Mouse (Mus musculus): ENCODE results near the gene Asb6. TPM values are rescaled to one million over a fixed set of nuclear protein-coding genes. Genes with fewer than 3 reads are reported as not detected.

Asb6 gene
- polyA plus RNA-seq, 1 experiment from 2014 or later = 32.3 TPM

DNA sequence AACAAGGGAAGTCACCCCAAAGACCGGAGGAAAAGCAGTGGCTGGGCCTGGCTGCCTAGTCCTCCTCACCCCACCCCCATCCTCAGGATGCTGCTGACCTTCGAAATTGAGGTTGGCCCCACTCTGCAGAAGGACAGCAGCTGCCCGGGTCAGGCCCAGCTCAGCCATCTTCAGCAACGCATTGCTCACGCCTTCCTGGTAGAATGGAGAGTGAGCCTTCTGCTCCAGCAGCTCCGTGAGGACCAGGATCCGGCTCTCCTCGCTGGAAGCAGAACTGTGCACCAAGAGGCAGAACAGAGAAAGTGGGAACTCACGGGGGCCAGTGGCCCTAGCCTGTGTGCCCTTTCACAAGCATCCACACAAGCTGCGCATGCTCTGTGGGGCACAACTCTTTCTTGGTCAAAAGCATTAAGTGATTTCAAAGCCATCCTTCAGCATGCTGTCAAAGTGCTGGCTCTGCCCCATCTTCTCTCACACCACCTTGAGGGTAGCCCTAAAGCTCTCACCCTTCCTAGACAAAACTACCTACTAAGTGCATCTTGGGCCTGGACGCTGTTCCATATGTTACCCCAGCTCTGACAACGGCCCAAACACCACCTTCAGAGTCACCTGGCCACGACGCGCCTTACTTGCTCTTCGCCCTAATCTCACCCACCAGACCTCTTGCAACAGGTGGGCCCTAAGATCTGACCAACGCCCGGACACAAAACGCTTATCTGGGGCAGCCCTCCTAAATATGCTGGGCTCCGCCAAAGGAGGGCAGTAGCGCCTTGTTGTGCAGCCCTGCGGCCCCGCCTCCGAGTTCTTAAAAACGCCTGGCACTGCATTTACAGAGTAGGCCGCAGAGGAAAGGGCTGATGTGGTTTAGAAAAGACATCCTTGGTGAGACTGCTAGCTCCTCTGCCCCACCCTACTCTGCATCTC lies 3.0 kb downstream of the Asb6 start:
- peaks cover 13% of the 10 kb centered on the region for H3K4me1 ChIP-seq (ENCODE audit: control insufficient read depth, insufficient read depth, low read length)
- H3K9me3 ChIP-seq (ENCODE audit: control insufficient read depth, low read length) = no peaks in the 10 kb centered on the region
- peak; percentile 54 for DNase-seq (ENCODE audit: low spot score)
- H3K9ac ChIP-seq (ENCODE audit: low read length) = peak overlapping the region; percentile 91
- 37% methylated on average over 26 of the region's 26 CpGs for WGBS
- no peaks in the 10 kb centered on the region for H3K27me3 ChIP-seq (ENCODE audit: control insufficient read depth, insufficient read depth, low read length)
- no peak for ATAC-seq (ENCODE audit: insufficient read depth, low FRiP score, low TSS enrichment)
- peaks cover 25% of the 10 kb centered on the region for H3K36me3 ChIP-seq (ENCODE audit: control insufficient read depth, insufficient read depth, low read length)
- peak overlapping the region; percentile 49; the same call in 1 of the 2 replicates for H3K27ac ChIP-seq (ENCODE audit: low read depth, low read length)
- peak overlapping the region; percentile 83 for H3K4me2 ChIP-seq (ENCODE audit: low read depth)
- peak overlapping the region; percentile 99 for H3K4me3 ChIP-seq (ENCODE audit: low read depth, low read length)

DNA sequence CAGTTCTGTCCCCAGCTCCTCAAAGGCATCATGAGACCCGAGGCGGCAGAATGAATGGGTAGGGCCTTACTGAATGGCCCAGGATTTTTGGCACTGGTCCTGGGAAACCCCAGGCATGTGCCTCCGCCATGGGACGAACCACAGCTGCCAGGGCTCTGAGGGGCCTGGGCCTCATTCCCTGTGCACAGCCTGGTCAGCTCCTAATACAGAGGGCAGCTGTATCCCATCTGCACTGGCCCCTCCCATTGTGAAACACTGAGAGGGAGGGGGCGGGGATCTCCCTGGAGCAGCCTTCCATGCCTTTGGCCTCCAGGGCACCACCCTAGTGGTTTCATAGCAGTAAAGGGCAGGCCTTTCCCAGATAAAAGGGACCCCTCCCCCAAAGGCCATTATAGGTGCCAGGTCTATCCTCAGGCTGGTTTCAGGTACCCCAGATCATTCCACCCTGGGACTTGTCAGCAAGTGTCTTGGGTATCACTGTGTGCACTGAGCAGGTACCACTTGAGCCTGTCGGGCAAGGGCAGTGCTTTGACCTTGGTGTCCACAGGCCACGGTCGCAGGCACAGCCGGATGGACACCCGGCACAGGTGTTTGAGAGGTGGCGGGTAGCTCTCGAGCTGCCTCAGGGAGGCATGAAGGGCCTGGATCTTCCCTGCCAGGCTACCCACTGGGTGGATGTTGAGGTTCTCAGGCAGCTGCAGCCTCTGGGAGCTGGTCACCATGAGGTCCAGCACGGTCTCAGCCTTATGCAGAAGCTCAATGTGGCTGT lies 6.6 kb downstream of the Asb6 start:
- 83% methylated on average over 13 of the region's 13 CpGs for WGBS
- no peaks in the 10 kb centered on the region for H3K27me3 ChIP-seq (ENCODE audit: control insufficient read depth, insufficient read depth, low read length)
- H3K9ac ChIP-seq (ENCODE audit: low read length) = no peak overlapping the region
- peaks cover 40% of the 10 kb centered on the region for H3K36me3 ChIP-seq (ENCODE audit: control insufficient read depth, insufficient read depth, low read length)
- no peak overlapping the region for H3K4me2 ChIP-seq (ENCODE audit: low read depth)
- H3K4me1 ChIP-seq (ENCODE audit: control insufficient read depth, insufficient read depth, low read length) = peaks cover 13% of the 10 kb centered on the region
- ATAC-seq (ENCODE audit: insufficient read depth, low FRiP score, low TSS enrichment) (no peak), DNase-seq (ENCODE audit: low spot score) (no peak)
- H3K27ac ChIP-seq (ENCODE audit: low read depth, low read length) = no peak overlapping the region
- no peak overlapping the region for H3K4me3 ChIP-seq (ENCODE audit: low read depth, low read length)
- H3K9me3 ChIP-seq (ENCODE audit: control insufficient read depth, low read length) = 0 out of 2 replicates have a peak, but pooled peaks cover 4% of the 10 kb centered on the region

DNA sequence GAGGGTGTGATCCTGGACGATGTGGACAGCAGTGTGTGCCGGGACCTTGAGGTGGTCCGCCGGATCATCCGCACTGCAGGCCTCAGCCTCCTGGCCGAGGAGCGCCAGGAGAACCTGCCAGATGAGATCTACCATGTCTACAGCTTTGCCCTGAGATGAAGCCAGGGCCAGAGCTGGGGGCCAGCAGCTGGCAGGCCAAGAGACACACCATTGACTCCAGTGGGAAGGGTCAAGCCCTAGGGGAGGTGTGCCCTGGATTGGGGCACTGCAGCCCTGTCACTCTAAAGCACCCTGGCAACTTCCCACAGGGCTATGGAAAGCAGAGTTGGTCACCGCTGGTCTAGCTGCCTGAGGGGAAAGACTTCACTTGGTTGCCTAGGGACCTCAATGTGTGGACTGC lies 7.7 kb downstream of the Asb6 start:
- Histone ChIP-seq H3K36me3 (ENCODE audit: control insufficient read depth, insufficient read depth, low read length) (peaks cover 40% of the 10 kb centered on the region), H3K27me3 (ENCODE audit: control insufficient read depth, insufficient read depth, low read length) (no peaks in the 10 kb centered on the region), H3K27ac (ENCODE audit: low read depth, low read length) (no peak overlapping the region), H3K4me3 (ENCODE audit: low read depth, low read length) (no peak overlapping the region), H3K4me1 (ENCODE audit: control insufficient read depth, insufficient read depth, low read length) (peaks cover 11% of the 10 kb centered on the region), H3K9me3 (ENCODE audit: control insufficient read depth, low read length) (0 out of 2 replicates have a peak, but pooled peaks cover 4% of the 10 kb centered on the region), H3K9ac (ENCODE audit: low read length) (no peak overlapping the region), H3K4me2 (ENCODE audit: low read depth) (no peak overlapping the region)
- WGBS = 95% methylated on average over 8 of the region's 8 CpGs
- no peak for ATAC-seq (ENCODE audit: insufficient read depth, low FRiP score, low TSS enrichment)
- no peak for DNase-seq (ENCODE audit: low spot score)

DNA sequence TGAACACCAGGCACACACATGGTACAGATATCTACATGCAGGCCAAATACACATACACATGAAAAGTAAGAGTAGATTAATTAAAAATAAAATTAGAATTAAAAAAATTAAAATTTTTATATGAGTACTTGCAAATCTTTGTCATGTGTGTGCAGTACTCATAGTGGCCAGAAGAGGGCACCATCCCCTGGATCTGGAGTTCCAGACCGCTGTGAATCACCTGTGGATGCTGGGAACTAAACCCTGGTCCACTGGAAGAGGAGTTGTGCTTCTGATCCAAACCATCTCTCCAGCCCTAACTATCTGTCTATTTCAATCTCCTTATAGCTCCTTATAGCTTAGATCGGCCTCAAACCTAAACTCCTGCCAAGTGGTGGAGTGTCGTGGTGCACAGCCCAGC lies 9.1 kb downstream of the Asb6 start:
- whole genome bisulfite sequencing = 96% methylated on average over 3 of the region's 3 CpGs
- ATAC-seq (ENCODE audit: insufficient read depth, low FRiP score, low TSS enrichment) (no peak), DNase-seq (ENCODE audit: low spot score) (no peak)
- H3K36me3 ChIP-seq (ENCODE audit: control insufficient read depth, insufficient read depth, low read length) = peaks cover 42% of the 10 kb centered on the region
- H3K27me3 ChIP-seq (ENCODE audit: control insufficient read depth, insufficient read depth, low read length) = no peaks in the 10 kb centered on the region
- no peak overlapping the region for H3K4me3 ChIP-seq (ENCODE audit: low read depth, low read length)
- 0 out of 2 replicates have a peak, but pooled peaks cover 4% of the 10 kb centered on the region for H3K9me3 ChIP-seq (ENCODE audit: control insufficient read depth, low read length)
- H3K27ac ChIP-seq (ENCODE audit: low read depth, low read length) = no peak overlapping the region
- no peaks in the 10 kb centered on the region for H3K4me1 ChIP-seq (ENCODE audit: control insufficient read depth, insufficient read depth, low read length)
- no peak overlapping the region for H3K4me2 ChIP-seq (ENCODE audit: low read depth)
- no peak overlapping the region for H3K9ac ChIP-seq (ENCODE audit: low read length)

DNA sequence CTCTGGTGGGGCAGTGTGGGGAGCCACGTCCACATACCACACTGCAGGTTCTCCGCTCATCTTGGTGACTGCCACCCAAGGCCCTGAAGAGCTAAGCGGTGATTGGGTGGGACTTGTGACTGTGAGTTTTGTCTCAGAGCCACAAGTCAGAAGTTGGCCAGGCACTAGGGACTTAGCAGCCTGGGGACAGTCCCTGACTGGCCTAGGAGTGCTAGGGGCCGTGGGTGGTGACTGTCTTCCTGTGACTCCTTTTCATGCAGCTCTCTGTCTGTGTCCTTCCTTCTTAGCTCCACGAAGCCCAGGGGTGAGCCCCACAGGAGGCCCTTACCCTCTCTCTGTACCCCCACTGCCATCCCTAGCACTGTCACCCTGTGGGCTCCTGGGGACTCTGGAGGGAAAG lies 10.3 kb downstream of the Asb6 start:
- Histone ChIP-seq H3K4me3 (ENCODE audit: low read depth, low read length) (no peak overlapping the region), H3K27ac (ENCODE audit: low read depth, low read length) (no peak overlapping the region), H3K36me3 (ENCODE audit: control insufficient read depth, insufficient read depth, low read length) (peaks cover 43% of the 10 kb centered on the region), H3K4me2 (ENCODE audit: low read depth) (no peak overlapping the region), H3K4me1 (ENCODE audit: control insufficient read depth, insufficient read depth, low read length) (no peaks in the 10 kb centered on the region), H3K9ac (ENCODE audit: low read length) (no peak overlapping the region), H3K9me3 (ENCODE audit: control insufficient read depth, low read length) (0 out of 2 replicates have a peak, but pooled peaks cover 4% of the 10 kb centered on the region), H3K27me3 (ENCODE audit: control insufficient read depth, insufficient read depth, low read length) (no peaks in the 10 kb centered on the region)
- no peak for DNase-seq (ENCODE audit: low spot score)
- ATAC-seq (ENCODE audit: insufficient read depth, low FRiP score, low TSS enrichment) = no peak
- WGBS = 95% methylated on average over 5 of the region's 5 CpGs

DNA sequence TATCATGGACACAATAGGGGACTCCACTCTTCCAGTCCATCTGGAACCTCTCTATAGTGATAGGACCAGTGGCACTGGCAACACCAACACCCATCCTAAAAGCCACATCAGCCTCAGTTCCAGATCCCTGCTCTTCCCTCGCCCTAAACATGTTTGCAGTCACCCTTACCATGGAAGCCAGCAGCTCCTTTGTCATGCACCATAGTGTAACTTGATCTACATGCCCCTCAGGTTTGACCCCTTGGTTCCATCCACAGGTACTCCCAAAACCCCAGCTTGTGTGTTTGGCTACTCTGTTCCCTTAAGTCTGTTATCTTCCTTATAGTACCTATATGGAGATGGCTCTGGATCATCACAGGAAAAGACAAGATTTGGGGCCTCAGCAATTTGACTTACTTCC lies 13.8 kb downstream of the Asb6 start:
- WGBS = 100% methylated on average over 1 of the region's 1 CpGs
- no peaks in the 10 kb centered on the region for H3K4me1 ChIP-seq (ENCODE audit: control insufficient read depth, insufficient read depth, low read length)
- H3K36me3 ChIP-seq (ENCODE audit: control insufficient read depth, insufficient read depth, low read length) = peaks cover 24% of the 10 kb centered on the region
- ATAC-seq (ENCODE audit: insufficient read depth, low FRiP score, low TSS enrichment) (no peak), DNase-seq (ENCODE audit: low spot score) (no peak)
- no peak overlapping the region for H3K4me2 ChIP-seq (ENCODE audit: low read depth)
- 0 out of 2 replicates have a peak, but pooled peaks cover 4% of the 10 kb centered on the region for H3K9me3 ChIP-seq (ENCODE audit: control insufficient read depth, low read length)
- H3K27me3 ChIP-seq (ENCODE audit: control insufficient read depth, insufficient read depth, low read length) = no peaks in the 10 kb centered on the region
- H3K9ac ChIP-seq (ENCODE audit: low read length) = no peak overlapping the region
- no peak overlapping the region for H3K4me3 ChIP-seq (ENCODE audit: low read depth, low read length)
- no peak overlapping the region for H3K27ac ChIP-seq (ENCODE audit: low read depth, low read length)

DNA sequence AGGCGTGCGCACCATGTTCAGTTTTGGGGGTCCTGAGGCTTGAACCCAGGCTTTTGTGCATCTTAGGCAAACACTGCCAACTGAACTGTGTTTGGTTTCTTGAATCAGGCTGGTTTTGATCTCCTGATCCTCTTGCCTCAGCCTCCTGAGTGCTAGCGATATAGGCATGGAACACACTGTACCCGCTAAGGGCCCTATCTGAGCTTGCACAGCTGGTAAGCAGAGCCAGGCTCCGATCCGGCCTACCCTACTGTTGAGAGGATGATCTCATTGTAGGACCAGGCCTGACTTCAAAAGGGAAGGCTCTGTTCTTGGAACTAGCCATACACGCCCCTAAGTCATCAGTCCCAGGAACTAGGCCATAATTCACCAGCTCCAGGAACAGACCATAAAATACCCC lies 19.6 kb downstream of the Asb6 start:
- H3K4me1 ChIP-seq (ENCODE audit: control insufficient read depth, insufficient read depth, low read length) = peaks cover 10% of the 10 kb centered on the region
- H3K36me3 ChIP-seq (ENCODE audit: control insufficient read depth, insufficient read depth, low read length) = peaks cover 6% of the 10 kb centered on the region
- no peak for DNase-seq (ENCODE audit: low spot score)
- H3K9me3 ChIP-seq (ENCODE audit: control insufficient read depth, low read length) = no peaks in the 10 kb centered on the region
- no peak overlapping the region for H3K9ac ChIP-seq (ENCODE audit: low read length)
- H3K4me3 ChIP-seq (ENCODE audit: low read depth, low read length) = no peak overlapping the region
- WGBS = 77% methylated on average over 7 of the region's 7 CpGs
- no peak for ATAC-seq (ENCODE audit: insufficient read depth, low FRiP score, low TSS enrichment)
- H3K27me3 ChIP-seq (ENCODE audit: control insufficient read depth, insufficient read depth, low read length) = no peaks in the 10 kb centered on the region
- H3K4me2 ChIP-seq (ENCODE audit: low read depth) = no peak overlapping the region
- H3K27ac ChIP-seq (ENCODE audit: low read depth, low read length) = no peak overlapping the region

DNA sequence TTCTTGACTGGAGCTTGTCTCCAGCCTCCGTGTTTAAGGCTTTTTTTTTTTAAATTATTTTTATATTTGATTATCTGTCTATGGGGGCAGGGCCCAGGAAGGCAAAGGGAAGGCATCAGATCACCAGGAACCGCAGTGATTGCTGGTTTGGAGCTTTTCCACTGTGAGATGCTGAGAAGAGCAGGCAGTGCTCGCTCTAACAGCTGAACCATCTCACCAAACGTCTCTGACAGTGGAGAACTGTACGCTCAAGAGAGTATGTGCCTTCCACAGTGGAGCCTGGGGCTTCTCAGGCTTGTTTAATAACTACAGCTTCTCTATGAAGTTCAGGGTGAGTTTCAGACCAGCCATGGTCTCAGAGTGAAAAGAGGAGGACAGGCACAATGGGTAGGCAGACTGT lies 20.6 kb downstream of the Asb6 start:
- no peaks in the 10 kb centered on the region for H3K9me3 ChIP-seq (ENCODE audit: control insufficient read depth, low read length)
- H3K4me2 ChIP-seq (ENCODE audit: low read depth) = 0 out of 2 replicates have a peak overlapping the region, but pooled peaks have one; percentile 22
- peaks cover 10% of the 10 kb centered on the region for H3K4me1 ChIP-seq (ENCODE audit: control insufficient read depth, insufficient read depth, low read length)
- ATAC-seq (ENCODE audit: insufficient read depth, low FRiP score, low TSS enrichment) = no peak
- no peak overlapping the region for H3K9ac ChIP-seq (ENCODE audit: low read length)
- DNase-seq (ENCODE audit: low spot score) = no peak
- peak overlapping the region; percentile 3; the same call in 1 of the 2 replicates for H3K4me3 ChIP-seq (ENCODE audit: low read depth, low read length)
- no peak overlapping the region for H3K27ac ChIP-seq (ENCODE audit: low read depth, low read length)
- H3K27me3 ChIP-seq (ENCODE audit: control insufficient read depth, insufficient read depth, low read length) = no peaks in the 10 kb centered on the region
- WGBS = 87% methylated on average over 5 of the region's 5 CpGs
- H3K36me3 ChIP-seq (ENCODE audit: control insufficient read depth, insufficient read depth, low read length) = peaks cover 5% of the 10 kb centered on the region
